In genomic region chr5:140853723-140854122, GRCm38 (mm10) we compare ENCODE assay signal across 22 mouse cellular contexts. TPM values are rescaled to one million over a fixed set of nuclear protein-coding genes. Genes with fewer than 3 reads are reported as not detected.
DNase-seq lines count a peak whose midpoint lies in the region; ATAC-seq and TF ChIP-seq lines count a peak whose summit lies in the region.
"Had no signal": no experiment of that assay in that cellular context is flagged by ENCODE, and none has a peak within 500 bp of the region (broad histone marks: within the 10 kb centered on the region; RNA-seq: fewer than 3 reads in every experiment).

No protein-coding gene starts in this region.

- DNase-seq in adrenal gland, postnatal 10 days = peak; percentile 26
- no peak for DNase-seq in adrenal gland, adult (ENCODE audit: inconsistent age in 2 of 2, low spot score in 1 of 2)
- peak; percentile 30 to 38 for DNase-seq in cerebellum, postnatal 14 days
- peak; percentile 37 for DNase-seq in lung, embryonic 14.5 days
- no peak for DNase-seq in lung, adult 2 months
- DNase-seq in skeletal muscle tissue, adult 2 months (ENCODE audit: low read depth, low spot score) = peak; percentile 28
- DNase-seq: cerebellum, adult 11 months; cerebellum, adult 8-10 months; gastrocnemius, postnatal 14 days; heart, adult 18-20 months; heart, postnatal 36 days had no signal

- no peaks in the 10 kb centered on the region for H3K4me1 ChIP-seq in lung, embryonic 14.5 days (ENCODE audit: insufficient read depth)
- no peaks in the 10 kb centered on the region for H3K4me1 ChIP-seq in lung, adult 2 months (ENCODE audit: control insufficient read depth, insufficient read depth, low read length)
- H3K4me1 ChIP-seq: heart, embryonic 12.5 days; heart, embryonic 15.5 days; intestine, embryonic 15.5 days had no signal

- H3K27ac ChIP-seq in lung, embryonic 14.5 days (ENCODE audit: low read depth) = no peak overlapping the region
- H3K27ac ChIP-seq: forebrain, embryonic 10.5 days; forebrain, embryonic 13.5 days; heart, embryonic 15.5 days; hindbrain, embryonic 10.5 days; hindbrain, embryonic 13.5 days; intestine, embryonic 15.5 days had no signal

- no peak for TF ChIP-seq CTCF in lung, embryonic 14.5 days (IDR thresholded peaks at IDR 0.05; ENCODE audit: low read depth)
- TF ChIP-seq CTCF in lung, adult 2 months (IDR thresholded peaks at IDR 0.05; ENCODE audit: insufficient read depth, low read length) = no peak

- no peaks in the 10 kb centered on the region for H3K36me3 ChIP-seq in lung, embryonic 14.5 days (ENCODE audit: insufficient read depth)
- H3K36me3 ChIP-seq: forebrain, embryonic 10.5 days; heart, embryonic 12.5 days; heart, embryonic 15.5 days; hindbrain, embryonic 10.5 days; hindbrain, embryonic 13.5 days; intestine, embryonic 15.5 days had no signal

- ATAC-seq in cerebellum, adult (ENCODE audit: insufficient number of reproducible peaks, low FRiP score, low TSS enrichment) = no peak
- ATAC-seq in lung, embryonic 14.5 days (ENCODE audit: insufficient read depth) = peak; percentile 52; the same call in 1 of the 2 replicates
- ATAC-seq: activated CD4-positive, CD25-positive, alpha-beta regulatory T cell, adult 4 months; forebrain, embryonic 13.5 days; forebrain, embryonic 16.5 days; hindbrain, embryonic 16.5 days; intestine, embryonic 15.5 days had no signal

- no peak overlapping the region for H3K4me2 ChIP-seq in lung, embryonic 14.5 days
- H3K4me2 ChIP-seq: forebrain, embryonic 13.5 days; heart, embryonic 12.5 days; heart, embryonic 15.5 days; hindbrain, embryonic 13.5 days; intestine, embryonic 15.5 days had no signal

- H3K9me3 ChIP-seq in lung, embryonic 14.5 days (ENCODE audit: low read depth, low read length) = no peaks in the 10 kb centered on the region
- H3K9me3 ChIP-seq: heart, embryonic 12.5 days; hindbrain, embryonic 13.5 days; intestine, embryonic 15.5 days had no signal

- H3K4me3 ChIP-seq in lung, embryonic 14.5 days (ENCODE audit: low read depth, low read length) = no peak overlapping the region
- no peak overlapping the region for H3K4me3 ChIP-seq in lung, adult 2 months (replicated peaks; ENCODE audit: extremely low read depth, low read depth, low read length)
- H3K4me3 ChIP-seq: forebrain, embryonic 10.5 days; forebrain, embryonic 13.5 days; heart, embryonic 12.5 days; heart, embryonic 15.5 days; hindbrain, embryonic 10.5 days; hindbrain, embryonic 13.5 days; intestine, embryonic 15.5 days had no signal

- H3K9ac ChIP-seq in lung, embryonic 14.5 days = no peak overlapping the region
- H3K9ac ChIP-seq: forebrain, embryonic 13.5 days; heart, embryonic 12.5 days; heart, embryonic 15.5 days; hindbrain, embryonic 13.5 days; intestine, embryonic 15.5 days had no signal

- TF ChIP-seq POLR2A in lung, adult 2 months (IDR thresholded peaks at IDR 0.05; ENCODE audit: borderline replicate concordance, extremely low read depth, low read depth, low read length) = no peak

- no peaks in the 10 kb centered on the region for H3K27me3 ChIP-seq in lung, embryonic 14.5 days (ENCODE audit: insufficient read depth, low read length)
- H3K27me3 ChIP-seq: forebrain, embryonic 13.5 days; heart, embryonic 12.5 days; heart, embryonic 15.5 days; hindbrain, embryonic 13.5 days; intestine, embryonic 15.5 days had no signal

- 41% methylated on average over 5 of the region's 5 CpGs for WGBS in lung, embryonic 14.5 days
- WGBS in lung, adult 2 months = 62% methylated on average over 5 of the region's 5 CpGs

RNA-seq across cellular contexts. Expression of gene Gna12, which starts 23.5 kb away (rescaled TPM):
- total RNA-seq in adrenal gland, postnatal 10 days (2021) = 100 to 1,000 TPM; 113 to 121 TPM
- 63.0 and 77.1 TPM in 2 replicates for polyA plus RNA-seq in lung, embryonic 14.5 days (2014; fragmentation: Nextera tagmentation; extraction: Ambion mirVana)
- 112 and 120 TPM in 2 replicates for polyA plus RNA-seq in lung, adult 2 months (2012; rRNA removed)

Comparison
In these comparisons a context has a peak if more than half of its experiments do, and no peak if none do; other contexts are left out.
1. DNase-seq: peak in adrenal gland, postnatal 10 days (single experiment), cerebellum, postnatal 14 days (2 of 2), lung, embryonic 14.5 days (single experiment) and skeletal muscle tissue, adult 2 months (single experiment); none in adrenal gland, adult (0 of 2) and lung, adult 2 months (single experiment).